Mouse (Mus musculus) macrophage (primary cell): ENCODE measurements around the gene Tmpo. TPM values are rescaled to one million over a fixed set of nuclear protein-coding genes. Genes with fewer than 3 reads are reported as not detected.

ENCODE experiments used
- polyA plus RNA-seq: library from polyadenylated mRNA; stranded (reverse); fragments of 250-400 nt; gene quantifications from 3 replicates; pipeline ENCODE4 v1.2.4, GENCODE M21; 2018; ENCODE audit warnings: inconsistent platforms

Gene Tmpo
- polyA plus RNA-seq, 1 experiment from 2014 or later, result 34.2 TPM

Other genes with a start within 250 kb of the Tmpo start
- 13.1 to 39.9 TPM (median 29.7 TPM) in 3 replicates for gene Apaf1, start 98.5 kb downstream of the Tmpo start, polyA plus RNA-seq
- 12.9 to 17.5 TPM (median 14.3 TPM) in 3 replicates for gene Ikbip, start 98.4 kb downstream of the Tmpo start, polyA plus RNA-seq
- gene Slc25a3, start 57.3 kb downstream of the Tmpo start, polyA plus RNA-seq, result 239 to 473 TPM (median 381 TPM) in 3 replicates